Mouse (Mus musculus): ENCODE measurements around the gene Ybx2. TPM values are rescaled to one million over a fixed set of nuclear protein-coding genes. Genes with fewer than 3 reads are reported as not detected.

Gene Ybx2
- 2.9 and 3.3 TPM in 2 replicates for polyA plus RNA-seq (2015; fragmentation: Nextera tagmentation; extraction: Ambion mirVana)

- peaks cover 9% of the 10 kb centered on the region; the same call in 1 of the 2 replicates for H3K27me3 ChIP-seq (replicated peaks)
- H3K9me3 ChIP-seq = no peaks in the 10 kb centered on the region
- no peak within 1 kb of the TSS; the same call in 1 of the 2 replicates for H3K27ac ChIP-seq
- peak within 1 kb of the TSS; percentile 27; the same call in 1 of the 2 replicates for H3K9ac ChIP-seq
- ATAC-seq (ENCODE audit: insufficient read depth, low FRiP score, low read depth) = peak; percentile 84
- H3K4me2 ChIP-seq = peak within 1 kb of the TSS; percentile 98
- peaks cover 39% of the 10 kb centered on the region for H3K4me1 ChIP-seq
- no peaks in the 10 kb centered on the region for H3K36me3 ChIP-seq
- WGBS = 2% methylated on average over 44 of the region's 62 CpGs
- peak within 1 kb of the TSS; percentile 49 for H3K4me3 ChIP-seq (replicated peaks)
Observed at GRCm38 (mm10) chr11:69935137-69935879, at the start of gene Ybx2. Ybx2 (plus strand) TSS chr11:69935796.

GRCm38 (mm10) chr11:69886907-69887635 is 48.5 kb upstream of the Ybx2 start:
- ATAC-seq (ENCODE audit: insufficient read depth, low FRiP score, low read depth) = no peak
- Histone ChIP-seq H3K36me3 (no peaks in the 10 kb centered on the region), H3K27ac (no peak overlapping the region), H3K9me3 (no peaks in the 10 kb centered on the region), H3K4me1 (no peaks in the 10 kb centered on the region), H3K9ac (no peak overlapping the region), H3K4me3 (replicated peaks) (no peak overlapping the region), H3K4me2 (no peak overlapping the region), H3K27me3 (replicated peaks) (no peaks in the 10 kb centered on the region)
- WGBS = 52% methylated on average over 8 of the region's 8 CpGs

GRCm38 (mm10) chr11:69891482-69891881 is 44.1 kb upstream of the Ybx2 start:
- no peak for ATAC-seq (ENCODE audit: insufficient read depth, low FRiP score, low read depth)
- no peak overlapping the region for H3K27ac ChIP-seq
- no peak overlapping the region for H3K9ac ChIP-seq
- WGBS = 65% methylated on average over 4 of the region's 4 CpGs
- no peak overlapping the region for H3K4me3 ChIP-seq (replicated peaks)
- H3K4me1 ChIP-seq = no peaks in the 10 kb centered on the region
- H3K27me3 ChIP-seq (replicated peaks) = no peaks in the 10 kb centered on the region
- no peak overlapping the region for H3K4me2 ChIP-seq
- no peaks in the 10 kb centered on the region for H3K9me3 ChIP-seq
- H3K36me3 ChIP-seq = no peaks in the 10 kb centered on the region

GRCm38 (mm10) chr11:69894671-69895070 is 40.9 kb upstream of the Ybx2 start:
- no peak overlapping the region for H3K4me3 ChIP-seq (replicated peaks)
- H3K36me3 ChIP-seq = no peaks in the 10 kb centered on the region
- H3K27ac ChIP-seq = no peak overlapping the region
- no peaks in the 10 kb centered on the region for H3K27me3 ChIP-seq (replicated peaks)
- 71% methylated on average over 5 of the region's 5 CpGs for WGBS
- H3K9me3 ChIP-seq = no peaks in the 10 kb centered on the region
- ATAC-seq (ENCODE audit: insufficient read depth, low FRiP score, low read depth) = no peak
- no peak overlapping the region for H3K9ac ChIP-seq
- peaks cover 9% of the 10 kb centered on the region; the same call in 1 of the 2 replicates for H3K4me1 ChIP-seq
- no peak overlapping the region for H3K4me2 ChIP-seq

- H3K9me3 ChIP-seq = no peaks in the 10 kb centered on the region
- H3K36me3 ChIP-seq = no peaks in the 10 kb centered on the region
- no peak within 1 kb of the TSS for H3K9ac ChIP-seq
- no peak for ATAC-seq (ENCODE audit: insufficient read depth, low FRiP score, low read depth)
- peaks cover 13% of the 10 kb centered on the region; the same call in 1 of the 2 replicates for H3K4me1 ChIP-seq
- no peak within 1 kb of the TSS for H3K4me2 ChIP-seq
- 62% methylated on average over 4 of the region's 4 CpGs for WGBS
- no peak within 1 kb of the TSS for H3K4me3 ChIP-seq (replicated peaks)
- no peaks in the 10 kb centered on the region for H3K27me3 ChIP-seq (replicated peaks)
- no peak within 1 kb of the TSS for H3K27ac ChIP-seq
Observed at GRCm38 (mm10) chr11:69895291-69895690, 40.3 kb upstream of the Ybx2 start, which contains the start of gene Acap1. Acap1 (minus strand) TSS chr11:69895539.

GRCm38 (mm10) chr11:69899870-69900269 is 35.7 kb upstream of the Ybx2 start:
- no peak for ATAC-seq (ENCODE audit: insufficient read depth, low FRiP score, low read depth)
- 15% methylated on average over 4 of the region's 4 CpGs for WGBS
- Histone ChIP-seq H3K9me3 (no peaks in the 10 kb centered on the region), H3K9ac (no peak overlapping the region; the same call in 1 of the 2 replicates), H3K36me3 (peaks cover 12% of the 10 kb centered on the region), H3K4me1 (peaks cover 25% of the 10 kb centered on the region), H3K27ac (no peak overlapping the region), H3K27me3 (replicated peaks) (no peaks in the 10 kb centered on the region), H3K4me2 (peak overlapping the region; percentile 95), H3K4me3 (replicated peaks) (peak overlapping the region; percentile 84)

- H3K36me3 ChIP-seq = peaks cover 16% of the 10 kb centered on the region
- H3K4me2 ChIP-seq = peak within 1 kb of the TSS; percentile 95
- WGBS = 1% methylated on average over 37 of the region's 38 CpGs
- no peaks in the 10 kb centered on the region for H3K9me3 ChIP-seq
- no peaks in the 10 kb centered on the region for H3K27me3 ChIP-seq (replicated peaks)
- peak within 1 kb of the TSS; percentile 84 for H3K4me3 ChIP-seq (replicated peaks)
- H3K27ac ChIP-seq = peak within 1 kb of the TSS; percentile 97
- peaks cover 25% of the 10 kb centered on the region for H3K4me1 ChIP-seq
- ATAC-seq (ENCODE audit: insufficient read depth, low FRiP score, low read depth) = peak; percentile 93
- H3K9ac ChIP-seq = peak within 1 kb of the TSS; percentile 83
Observed at GRCm38 (mm10) chr11:69900471-69901405, 34.9 kb upstream of the Ybx2 start, which contains the start of the genes 2810408A11Rik and Neurl4. 2810408A11Rik (minus strand) TSS chr11:69900987. Neurl4 (plus strand) TSS chr11:69901072.

GRCm38 (mm10) chr11:69901406-69901846 is 34.2 kb upstream of the Ybx2 start:
- Histone ChIP-seq H3K9me3 (no peaks in the 10 kb centered on the region), H3K4me3 (replicated peaks) (peak overlapping the region; percentile 84), H3K4me2 (peak overlapping the region; percentile 95), H3K27me3 (replicated peaks) (no peaks in the 10 kb centered on the region), H3K27ac (peak overlapping the region; percentile 97), H3K36me3 (peaks cover 22% of the 10 kb centered on the region), H3K9ac (peak overlapping the region; percentile 83), H3K4me1 (peaks cover 25% of the 10 kb centered on the region)
- under 1% methylated on average over 42 of the region's 42 CpGs for WGBS
- ATAC-seq (ENCODE audit: insufficient read depth, low FRiP score, low read depth) = peak; percentile 71

- Histone ChIP-seq H3K4me3 (replicated peaks) (peak overlapping the region; percentile 84), H3K27me3 (replicated peaks) (no peaks in the 10 kb centered on the region), H3K36me3 (peaks cover 28% of the 10 kb centered on the region), H3K9ac (peak overlapping the region; percentile 83), H3K4me1 (peaks cover 25% of the 10 kb centered on the region), H3K9me3 (no peaks in the 10 kb centered on the region), H3K27ac (peak overlapping the region; percentile 97), H3K4me2 (peak overlapping the region; percentile 95)
- WGBS = 1% methylated on average over 38 of the region's 39 CpGs
- ATAC-seq (ENCODE audit: insufficient read depth, low FRiP score, low read depth) = no peak
Observed at GRCm38 (mm10) chr11:69901993-69902392, 33.6 kb upstream of the Ybx2 start.

- Histone ChIP-seq H3K4me3 (replicated peaks) (peak overlapping the region; percentile 84; the same call in 1 of the 2 replicates), H3K36me3 (peaks cover 38% of the 10 kb centered on the region), H3K27me3 (replicated peaks) (no peaks in the 10 kb centered on the region), H3K4me1 (peaks cover 25% of the 10 kb centered on the region), H3K9ac (no peak overlapping the region), H3K27ac (no peak overlapping the region), H3K9me3 (no peaks in the 10 kb centered on the region), H3K4me2 (peak overlapping the region; percentile 95)
- 84% methylated on average over 13 of the region's 13 CpGs for WGBS
- no peak for ATAC-seq (ENCODE audit: insufficient read depth, low FRiP score, low read depth)
Observed at GRCm38 (mm10) chr11:69902972-69903371, 32.6 kb upstream of the Ybx2 start.

- ATAC-seq (ENCODE audit: insufficient read depth, low FRiP score, low read depth) = no peak
- Histone ChIP-seq H3K27me3 (replicated peaks) (no peaks in the 10 kb centered on the region), H3K27ac (no peak overlapping the region), H3K4me2 (no peak overlapping the region), H3K36me3 (peaks cover 51% of the 10 kb centered on the region), H3K9ac (no peak overlapping the region), H3K4me1 (peaks cover 19% of the 10 kb centered on the region), H3K4me3 (replicated peaks) (no peak overlapping the region), H3K9me3 (no peaks in the 10 kb centered on the region)
- WGBS = 93% methylated on average over 9 of the region's 9 CpGs
Observed at GRCm38 (mm10) chr11:69904311-69904710, 31.3 kb upstream of the Ybx2 start.
